Mouse (Mus musculus): ENCODE results near the gene Gm10031.

DNA sequence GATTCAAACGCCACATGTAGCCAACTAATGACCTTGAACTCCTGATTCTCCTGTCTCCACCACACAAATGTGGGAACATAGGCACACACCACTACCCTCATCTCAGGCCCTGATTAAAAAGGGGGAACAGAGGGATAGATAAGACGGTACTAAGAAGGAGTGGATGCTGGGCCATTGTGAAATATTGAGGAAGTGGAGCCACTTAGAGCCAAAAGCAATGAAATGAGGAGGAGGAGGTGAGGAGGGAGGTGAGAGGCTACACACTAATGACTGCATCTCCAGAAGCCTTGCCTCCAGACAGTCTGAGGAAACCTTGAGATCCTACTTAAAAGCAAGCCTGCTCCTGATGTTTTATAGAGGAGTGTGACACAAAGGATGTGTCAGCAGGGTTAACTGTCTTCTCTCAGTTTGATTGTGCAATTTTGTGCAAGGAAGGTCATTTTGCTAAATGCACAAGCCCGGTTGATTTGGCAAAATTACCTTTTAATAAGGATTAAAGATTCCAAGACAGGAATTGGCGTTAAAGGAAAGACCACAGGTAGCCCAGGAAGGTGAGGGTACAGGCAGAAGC lies 32.5 kb upstream of the Gm10031 start:
- no peak for TF ChIP-seq ZNF384 (IDR thresholded peaks at IDR 0.05; ENCODE audit: low read depth, low read length)
- no peak for TF ChIP-seq ZC3H11A (IDR thresholded peaks at IDR 0.05; ENCODE audit: borderline replicate concordance, low read depth, low read length)
- TF ChIP-seq CHD2 (IDR thresholded peaks at IDR 0.05; ENCODE audit: low read depth, low read length), result no peak

Measured in ES-E14 (cell line).